Mouse (Mus musculus): ENCODE data around the gene Pklr.

DNA sequence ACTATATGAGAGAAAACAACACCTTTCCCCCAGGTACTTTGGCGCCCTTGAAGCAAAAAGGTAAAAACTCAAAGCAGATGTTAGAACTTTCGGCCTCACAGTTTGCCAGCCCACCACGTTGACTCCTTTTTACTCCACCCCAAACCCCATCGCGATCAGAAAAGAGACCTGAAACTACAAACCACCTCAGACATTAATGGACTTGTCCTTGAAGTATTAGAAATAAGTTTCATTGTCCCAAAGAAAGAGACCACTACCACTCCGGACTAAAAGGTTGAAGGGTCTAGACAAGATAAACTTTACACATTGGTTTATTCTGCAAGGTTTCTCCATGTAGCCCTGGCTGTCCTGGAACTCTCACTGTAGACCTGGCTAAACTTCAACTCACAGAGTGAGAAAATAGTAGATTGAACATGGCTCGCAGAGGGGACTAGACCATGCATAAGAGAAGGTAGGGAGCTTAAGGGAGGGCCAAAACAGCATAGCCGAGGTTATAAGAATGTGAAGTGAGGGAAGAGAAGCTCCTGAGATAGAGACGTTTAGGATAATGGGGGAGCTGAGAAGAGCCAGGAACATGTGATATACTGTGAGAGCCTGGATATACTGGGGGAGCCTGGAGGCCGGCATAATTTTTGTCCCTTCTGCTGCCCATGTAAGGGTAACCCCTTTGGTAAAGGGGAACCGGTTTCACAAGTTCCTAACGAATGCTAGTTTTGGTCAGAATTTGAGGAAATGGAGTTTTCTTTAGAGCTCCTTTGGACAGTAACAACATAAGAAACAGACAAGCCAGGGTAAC, 33.2 kb upstream of the Pklr start:
- TF ChIP-seq POLR2A (IDR thresholded peaks at IDR 0.05; ENCODE audit: low read depth, low read length) (no peak), CTCF (conservative IDR thresholded peaks at IDR 0.05; ENCODE audit: insufficient read depth, insufficient read length, low read depth, low read length) (no peak)

All from kidney, adult 2 months (tissue).